Mouse (Mus musculus) frontal cortex, postnatal 10 days (tissue): ENCODE measurements at regions not wholly inside any gene's neighbourhood (a gene's known extent, or its start where the extent isn't known, plus 50 kb on each side); places are given as distances from the start of the nearest gene placed in this dataset.

ENCODE experiments used
- DNase-seq, 2 experiments: peaks; one replicate each; pipeline ENCODE4 v3.0.0; 2022; ENCODE audit warnings: low spot score in 2 of 2, mixed read lengths in 1 of 2

GRCm38 (mm10) chr14:98533600-98533999 lies 364.0 kb upstream of the Dach1 start:
- DNase-seq: no peak

GRCm38 (mm10) chr14:98520966-98521365 lies 351.4 kb upstream of the Dach1 start:
- DNase-seq: no peak

GRCm38 (mm10) chr14:98505321-98505720 lies 335.8 kb upstream of the Dach1 start:
- no peak for DNase-seq

GRCm38 (mm10) chr14:98477416-98477815 lies 307.9 kb upstream of the Dach1 start:
- DNase-seq: no peak

GRCm38 (mm10) chr14:98471803-98472509 lies 302.4 kb upstream of the Dach1 start:
- no peak for DNase-seq

GRCm38 (mm10) chr14:98454461-98454860 lies 284.9 kb upstream of the Dach1 start:
- no peak for DNase-seq

- DNase-seq: no peak
These were observed 282.6 kb upstream of the Dach1 start for GRCm38 (mm10) chr14:98452191-98452590.

- no peak for DNase-seq
These were observed 280.0 kb upstream of the Dach1 start for GRCm38 (mm10) chr14:98449568-98449967.

- DNase-seq: no peak
These were observed 272.8 kb upstream of the Dach1 start for GRCm38 (mm10) chr14:98442411-98442810.

GRCm38 (mm10) chr14:98441954-98442353 lies 272.4 kb upstream of the Dach1 start:
- DNase-seq: no peak

- DNase-seq: no peak
These were observed 262.4 kb upstream of the Dach1 start for GRCm38 (mm10) chr14:98431959-98432358.

- no peak for DNase-seq
These were observed 248.2 kb upstream of the Dach1 start for GRCm38 (mm10) chr14:98417719-98418118.

- DNase-seq: no peak
These were observed 244.6 kb upstream of the Dach1 start for GRCm38 (mm10) chr14:98414201-98414600.

GRCm38 (mm10) chr14:98405936-98406635 lies 236.5 kb upstream of the Dach1 start:
- no peak for DNase-seq

GRCm38 (mm10) chr14:98404026-98404425 lies 234.5 kb upstream of the Dach1 start:
- no peak for DNase-seq

GRCm38 (mm10) chr14:98387871-98388270 lies 218.3 kb upstream of the Dach1 start:
- no peak for DNase-seq
